Mouse (Mus musculus) effector memory CD4-positive, alpha-beta T cell, adult 7 months (primary cell): ENCODE results near the gene Rrp15. TPM values are rescaled to one million over a fixed set of nuclear protein-coding genes. Genes with fewer than 3 reads are reported as not detected.

ENCODE experiments used
- polyA plus RNA-seq: library from polyadenylated mRNA; unstranded; fragments of 100-300 nt; shearing (Covaris generic); gene quantifications from one replicate; pipeline ENCODE4 v1.2.1, GENCODE M21; 2017

Gene Rrp15
- 42.2 TPM for polyA plus RNA-seq

DNA sequence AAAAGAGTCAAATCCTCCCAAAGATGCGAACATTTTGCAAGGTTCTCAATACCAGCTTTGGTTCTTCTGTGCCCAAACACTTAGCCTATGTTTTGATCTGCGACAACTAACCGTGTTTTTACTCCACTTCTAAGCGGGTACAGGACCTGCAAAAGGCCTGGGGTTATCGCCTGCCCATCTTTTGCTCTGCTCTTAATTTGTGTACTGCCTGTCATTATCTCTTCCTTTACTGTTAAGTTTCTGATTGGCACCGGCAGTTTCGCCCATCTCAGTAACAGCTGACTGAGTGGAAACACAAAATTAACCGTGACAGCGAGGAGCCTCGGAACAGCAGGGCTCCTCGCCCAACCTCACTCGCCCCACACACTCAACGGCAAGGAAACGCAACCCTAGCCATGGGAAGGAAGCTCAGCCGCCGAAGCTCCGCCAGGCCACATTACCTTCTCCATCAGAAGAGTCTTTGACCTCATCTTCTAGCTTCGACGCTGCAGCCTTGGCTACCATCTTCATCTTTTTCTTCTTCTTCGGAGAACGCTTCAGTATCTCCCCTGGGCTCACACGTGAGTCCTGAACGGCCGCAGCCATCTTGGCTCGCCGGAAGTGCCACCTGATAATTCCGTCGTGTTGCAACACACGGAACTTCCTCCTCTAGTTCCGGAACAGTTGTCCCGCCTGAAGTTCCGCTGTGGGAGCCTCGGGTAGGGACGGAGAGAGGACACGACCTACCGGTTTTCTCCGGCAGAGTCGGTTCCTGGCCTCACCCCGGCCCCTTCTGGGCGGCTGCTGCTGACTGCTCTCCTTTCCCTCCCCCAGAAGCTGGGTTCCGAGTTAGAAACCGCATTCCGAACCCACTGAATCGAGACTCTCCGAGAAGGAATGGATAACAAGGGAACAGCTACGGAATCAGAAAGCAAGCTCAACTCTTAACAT is at the start of gene Rrp15:
TSS of gene Rrp15 (minus strand) at position 635 of the 930 bp plus-strand sequence.

GRCm38 (mm10) chr1:186705915-186706248 is 43.3 kb downstream of the Rrp15 start, which contains the start of gene Tgfb2:
Gene Tgfb2 (minus strand): TSS chr1:186705989.

Other genes with a start within 250 kb of the Rrp15 start
- gene Tgfb2, start 43.4 kb downstream of the Rrp15 start, polyA plus RNA-seq, result 0.55 TPM
- not detected for gene D1Pas1, start 218.1 kb upstream of the Rrp15 start, polyA plus RNA-seq